Mouse (Mus musculus) limb, embryonic 14.5 days (tissue): ENCODE measurements around the gene Tbcel. TPM values are rescaled to one million over a fixed set of nuclear protein-coding genes. Genes with fewer than 3 reads are reported as not detected.

Experiments used
- ATAC-seq: fragments of 200-750 bp; cut with Nextera tagmentation; 2 replicates; pipeline ENCODE4 v1.8.0; 2017; ENCODE audit warnings: low read depth, moderate number of reproducible peaks, moderate TSS enrichment; ENCODE audit not compliant: low FRiP score
- DNase-seq: peaks from one replicate; pipeline ENCODE4 v3.0.0-alpha.2; 2015; ENCODE audit warnings: low spot score
- H3K27ac ChIP-seq: fragments of 300-500 bp; sonication (generic); replicated peaks from 2 replicates; pipeline ENCODE4 v1.5.1; 2014; ENCODE audit warnings: low read depth, mild to moderate bottlenecking, low read length, moderate library complexity, mixed read lengths
- H3K27me3 ChIP-seq: fragments of 300-500 bp; sonication (generic); 2 replicates; pipeline ENCODE4 v1.6.1; 2014; ENCODE audit warnings: low read length, mixed read lengths; ENCODE audit not compliant: control insufficient read depth, insufficient read depth
- H3K36me3 ChIP-seq: fragments of 300-500 bp; sonication (generic); 2 replicates; pipeline ENCODE4 v1.6.1; 2014; ENCODE audit warnings: mild to moderate bottlenecking, low read length, moderate library complexity, mixed read lengths; ENCODE audit not compliant: control insufficient read depth, insufficient read depth
- H3K4me1 ChIP-seq: fragments of 300-500 bp; sonication (generic); 2 replicates; pipeline ENCODE4 v1.6.1; 2014; ENCODE audit warnings: antibody characterized with exemption, low read length, mixed read lengths; ENCODE audit not compliant: control insufficient read depth, insufficient read depth
- H3K4me2 ChIP-seq: fragments of 300-500 bp; sonication (generic); replicated peaks from 2 replicates; pipeline ENCODE4 v1.6.1; 2014; ENCODE audit warnings: low read depth, mild to moderate bottlenecking, low read length, moderate library complexity; ENCODE audit not compliant: severe bottlenecking
- H3K4me3 ChIP-seq: fragments of 300-500 bp; sonication (generic); replicated peaks from 2 replicates; pipeline ENCODE4 v1.5.1; 2014; ENCODE audit warnings: low read length
- H3K9ac ChIP-seq: fragments of 300-500 bp; sonication (generic); 2 replicates; pipeline ENCODE4 v1.6.1; 2014; ENCODE audit warnings: mild to moderate bottlenecking, low read depth, low read length, moderate library complexity; ENCODE audit not compliant: severe bottlenecking
- H3K9me3 ChIP-seq: fragments of 300-500 bp; sonication (generic); 2 replicates; pipeline ENCODE4 v1.6.1; 2016; ENCODE audit warnings: low read length; ENCODE audit not compliant: control insufficient read depth
- POLR2A ChIP-seq: fragments of 200-500 bp; IDR thresholded peaks from 2 replicates; pipeline ENCODE4 v1.8.0; 2012; ENCODE audit warnings: inconsistent platforms, mild to moderate bottlenecking, moderate library complexity, borderline replicate concordance; ENCODE audit not compliant: insufficient read depth, insufficient read length; ENCODE audit errors: extremely low read depth
- WGBS: fragments of 180-500 bp; shearing (Covaris S2); extraction: QIAGEN DNeasy Blood & Tissue Kit; methylation state at CpG from one replicate; pipeline ENCODE4 v1.1.7; 2014; 5-methylcytosine and 5-hydroxymethylcytosine counted together
- polyA plus RNA-seq, 2 experiments: library from polyadenylated mRNA; depleted of rRNA in 1 of 2; stranded (reverse) in 1 of 2; unstranded in 1 of 2; fragments of >200 nt; fragmentation: Nextera tagmentation in 1 of 2; extraction: Ambion mirVana in 1 of 2; gene quantifications; 2 replicates each; pipeline versions ENCODE4 v1.2.1 to v1.2.3; 2012 to 2014

Tbcel gene
- polyA plus RNA-seq, 2 experiments, result 5.3 to 14.2 TPM

DNA sequence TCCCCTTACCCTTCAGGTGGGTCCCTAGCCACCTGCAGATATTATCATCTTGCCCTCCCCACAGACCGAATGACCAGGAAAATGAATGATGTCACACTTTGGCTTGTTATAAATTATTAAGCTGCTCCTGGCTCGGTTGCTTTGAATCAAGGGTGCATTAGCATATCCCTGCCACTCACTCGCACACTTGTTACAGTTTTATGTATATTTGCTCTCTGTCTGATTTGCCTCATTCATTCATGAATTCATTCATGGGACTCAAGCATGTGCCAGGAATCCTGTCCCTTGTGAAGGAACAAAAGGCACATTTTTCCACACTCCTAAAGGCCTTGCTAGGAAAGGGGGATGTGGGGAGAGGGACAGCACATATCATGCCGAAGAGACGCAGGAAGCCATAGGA lies 5.5 kb upstream of the Tbcel start:
- H3K4me3 ChIP-seq, result no peak overlapping the region
- H3K27me3 ChIP-seq, result no peaks in the 10 kb centered on the region
- H3K36me3 ChIP-seq, result no peaks in the 10 kb centered on the region
- 0 out of 2 replicates have a peak, but pooled peaks cover 10% of the 10 kb centered on the region for H3K4me1 ChIP-seq
- no peak overlapping the region for H3K4me2 ChIP-seq
- no peak for ATAC-seq
- H3K9ac ChIP-seq, result no peak overlapping the region
- no peak overlapping the region for H3K27ac ChIP-seq
- DNase-seq, result no peak
- H3K9me3 ChIP-seq, result no peaks in the 10 kb centered on the region
- WGBS, result 78% methylated on average over 5 of the region's 5 CpGs
- no peak for TF ChIP-seq POLR2A

DNA sequence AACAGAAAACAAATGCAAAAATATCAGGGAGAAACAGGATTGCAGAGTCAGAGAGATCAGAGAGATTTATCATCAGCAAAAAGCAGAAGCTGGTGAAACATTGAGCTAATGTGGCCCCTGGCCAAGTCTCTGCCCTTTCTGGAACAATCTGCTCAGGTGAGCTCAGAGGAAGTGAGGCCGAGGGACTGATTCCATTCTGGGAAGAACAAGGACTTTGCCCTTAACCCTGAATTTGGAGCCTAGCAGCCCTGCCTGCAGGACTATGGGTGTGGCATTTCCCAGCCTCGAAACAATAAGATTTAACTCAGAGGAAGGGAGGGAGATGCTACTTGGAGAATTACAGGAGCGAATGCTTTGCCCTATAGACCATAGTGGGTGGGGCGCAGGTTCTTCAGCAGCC lies 4.7 kb upstream of the Tbcel start:
- DNase-seq, result no peak
- no peaks in the 10 kb centered on the region for H3K27me3 ChIP-seq
- H3K9ac ChIP-seq, result no peak overlapping the region
- no peak overlapping the region for H3K27ac ChIP-seq
- TF ChIP-seq POLR2A, result no peak
- H3K9me3 ChIP-seq, result no peaks in the 10 kb centered on the region
- no peak overlapping the region for H3K4me2 ChIP-seq
- H3K4me3 ChIP-seq, result no peak overlapping the region
- 0 out of 2 replicates have a peak, but pooled peaks cover 10% of the 10 kb centered on the region for H3K4me1 ChIP-seq
- WGBS, result 80% methylated on average over 4 of the region's 4 CpGs
- ATAC-seq, result no peak
- H3K36me3 ChIP-seq, result no peaks in the 10 kb centered on the region

DNA sequence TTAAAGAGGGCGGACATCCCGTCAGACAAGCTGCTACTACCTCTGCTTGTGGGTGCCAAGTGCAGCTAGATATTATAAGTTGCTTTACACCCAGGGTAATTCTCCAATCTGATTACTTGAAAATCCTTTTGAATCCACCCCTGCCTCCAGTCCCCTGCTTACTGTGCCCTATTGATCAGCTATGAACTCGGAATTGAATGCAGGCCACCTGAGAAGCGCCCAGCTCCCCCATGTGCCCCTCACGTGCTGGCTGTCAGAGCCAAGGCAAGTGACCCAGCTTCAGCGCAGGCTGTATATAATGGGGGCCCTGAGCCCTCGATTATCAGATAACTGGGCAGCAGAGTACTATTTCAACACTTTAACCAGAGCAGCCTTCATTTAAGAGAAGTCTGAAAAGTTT lies 626 bp upstream of the Tbcel start:
- 61% methylated on average over 7 of the region's 7 CpGs for WGBS
- Histone ChIP-seq H3K9ac (no peak overlapping the region), H3K27me3 (no peaks in the 10 kb centered on the region), H3K4me1 (no peaks in the 10 kb centered on the region; the same call in 1 of the 2 replicates), H3K4me2 (no peak overlapping the region), H3K9me3 (no peaks in the 10 kb centered on the region), H3K27ac (no peak overlapping the region), H3K4me3 (no peak overlapping the region), H3K36me3 (no peaks in the 10 kb centered on the region)
- no peak for ATAC-seq
- TF ChIP-seq POLR2A, result no peak
- no peak for DNase-seq

DNA sequence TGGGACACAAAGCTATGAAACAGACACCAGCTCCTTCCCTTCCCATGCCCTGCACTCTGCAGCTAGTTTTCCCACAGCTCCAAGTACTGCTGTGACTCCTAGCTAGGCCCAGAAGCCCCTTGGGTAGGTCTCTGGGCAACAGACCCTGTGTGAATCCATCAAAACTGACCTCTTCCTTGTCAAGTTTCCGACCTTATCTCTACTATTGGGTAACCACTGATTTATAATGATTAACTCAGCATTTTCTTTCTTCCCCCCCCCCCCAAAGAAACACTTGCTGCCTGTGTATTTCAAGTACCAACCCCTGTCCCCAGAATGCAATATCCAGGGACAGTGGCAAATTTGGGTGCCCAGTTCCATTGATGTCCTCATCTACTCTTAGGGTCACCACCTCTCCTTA lies 587 bp downstream of the Tbcel start:
- TF ChIP-seq POLR2A, result no peak
- Histone ChIP-seq H3K27me3 (no peaks in the 10 kb centered on the region), H3K27ac (no peak overlapping the region), H3K9me3 (no peaks in the 10 kb centered on the region), H3K4me2 (no peak overlapping the region), H3K4me3 (no peak overlapping the region), H3K4me1 (no peaks in the 10 kb centered on the region; the same call in 1 of the 2 replicates), H3K9ac (no peak overlapping the region), H3K36me3 (no peaks in the 10 kb centered on the region)
- WGBS, result 65% methylated on average over 1 of the region's 1 CpGs
- DNase-seq, result no peak
- ATAC-seq, result no peak

DNA sequence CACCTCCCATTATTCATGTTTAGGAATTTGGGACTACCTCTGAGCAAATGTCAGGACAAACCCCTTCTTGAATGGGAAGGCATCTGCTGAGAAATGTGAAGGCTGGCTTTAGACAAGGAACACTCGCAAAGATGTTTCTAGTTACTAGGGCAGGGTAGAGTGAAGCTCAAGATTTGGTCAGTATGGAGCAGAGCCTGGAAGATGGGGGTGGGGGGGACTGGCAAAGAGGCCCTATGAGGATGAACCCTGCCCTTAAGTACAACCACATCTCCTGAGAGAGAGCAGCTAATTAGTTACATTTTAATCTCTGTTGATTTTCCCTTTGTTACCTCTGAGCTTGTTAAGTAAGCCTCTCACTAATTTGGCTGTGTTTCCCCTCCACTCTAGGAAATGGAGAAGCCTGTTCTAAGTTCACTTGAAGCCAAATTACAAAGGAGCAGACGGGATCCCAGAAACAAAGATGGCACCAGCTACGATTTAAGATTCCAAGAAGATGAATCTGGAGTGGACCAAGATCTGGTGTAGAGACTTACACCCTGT lies 2.6 kb downstream of the Tbcel start:
- Histone ChIP-seq H3K4me1 (no peaks in the 10 kb centered on the region; the same call in 1 of the 2 replicates), H3K4me3 (no peak overlapping the region), H3K4me2 (no peak overlapping the region), H3K9ac (no peak overlapping the region), H3K27me3 (no peaks in the 10 kb centered on the region), H3K36me3 (no peaks in the 10 kb centered on the region), H3K27ac (no peak overlapping the region), H3K9me3 (no peaks in the 10 kb centered on the region)
- TF ChIP-seq POLR2A, result no peak
- ATAC-seq, result no peak
- 79% methylated on average over 3 of the region's 3 CpGs for WGBS
- no peak for DNase-seq

DNA sequence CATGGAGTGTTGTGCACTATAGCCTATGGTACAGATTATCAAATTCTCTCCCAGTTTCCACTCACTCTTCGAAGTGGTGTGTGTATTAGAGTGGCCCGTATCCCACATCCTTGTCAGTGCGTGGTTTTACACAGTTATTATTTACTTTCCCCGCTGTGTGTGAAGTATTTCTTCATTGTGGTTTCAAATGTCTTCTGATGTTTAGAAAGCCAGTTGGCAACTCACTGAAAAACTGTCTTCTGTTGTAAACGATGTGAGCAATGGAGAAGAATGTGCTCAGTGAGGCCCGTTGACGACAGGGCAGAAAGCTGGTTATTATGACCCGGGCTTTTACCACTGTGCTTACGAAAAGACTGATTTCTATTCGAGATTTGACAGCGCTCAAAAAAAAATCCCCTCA lies 3.0 kb downstream of the Tbcel start:
- no peaks in the 10 kb centered on the region for H3K36me3 ChIP-seq
- no peak for DNase-seq
- no peak overlapping the region for H3K9ac ChIP-seq
- H3K9me3 ChIP-seq, result no peaks in the 10 kb centered on the region
- 62% methylated on average over 11 of the region's 11 CpGs for WGBS
- no peak for ATAC-seq
- TF ChIP-seq POLR2A, result no peak
- no peak overlapping the region for H3K4me3 ChIP-seq
- H3K27ac ChIP-seq, result no peak overlapping the region
- no peaks in the 10 kb centered on the region for H3K27me3 ChIP-seq
- no peaks in the 10 kb centered on the region; the same call in 1 of the 2 replicates for H3K4me1 ChIP-seq
- H3K4me2 ChIP-seq, result no peak overlapping the region
